In genomic region chr13:109823307-109824031, GRCm38 (mm10) we compare ENCODE assay signal across 8 mouse cellular contexts.
A peak's percentile ranks its signal among the peaks of the same experiment; 100 is the strongest.
DNase-seq lines count a peak whose midpoint lies in the region; ATAC-seq and TF ChIP-seq lines count a peak whose summit lies in the region.

No protein-coding gene starts in this region.

- H3K27ac ChIP-seq in heart, embryonic 16.5 days (ENCODE audit: low read length) = peak overlapping the region; percentile 95

- peak overlapping the region; percentile 63 for H3K4me2 ChIP-seq in heart, embryonic 16.5 days (ENCODE audit: low read depth, low read length)

- TF ChIP-seq CTCF in lung, adult 2 months (IDR thresholded peaks at IDR 0.05; ENCODE audit: insufficient read depth, low read length) = no peak

- peak overlapping the region; percentile 15; the same call in 1 of the 2 replicates for H3K9ac ChIP-seq in heart, embryonic 16.5 days (ENCODE audit: low read length)

- no peaks in the 10 kb centered on the region for H3K27me3 ChIP-seq in heart, embryonic 16.5 days (ENCODE audit: control insufficient read depth, insufficient read depth, low read length)

- peaks cover 22% of the 10 kb centered on the region for H3K4me1 ChIP-seq in heart, embryonic 16.5 days (ENCODE audit: control insufficient read depth, insufficient read depth, low read length)
- peaks cover 10% of the 10 kb centered on the region for H3K4me1 ChIP-seq in lung, adult 2 months (ENCODE audit: control insufficient read depth, insufficient read depth, low read length)

- no peak for TF ChIP-seq POLR2A in lung, adult 2 months (IDR thresholded peaks at IDR 0.05; ENCODE audit: borderline replicate concordance, extremely low read depth, low read depth, low read length)

- H3K4me3 ChIP-seq in heart, embryonic 16.5 days (ENCODE audit: low read length) = no peak overlapping the region
- H3K4me3 ChIP-seq in lung, adult 2 months (replicated peaks; ENCODE audit: extremely low read depth, low read depth, low read length) = no peak overlapping the region

- H3K9me3 ChIP-seq in heart, embryonic 16.5 days (replicated peaks; ENCODE audit: control insufficient read depth, low read length) = no peaks in the 10 kb centered on the region

- no peak for ATAC-seq in heart, embryonic 16.5 days (replicated peaks; ENCODE audit: extremely low read depth, insufficient read depth, low FRiP score)

- 15% methylated on average over 11 of the region's 11 CpGs for WGBS in heart, embryonic 16.5 days
- WGBS in lung, adult 2 months = 23% methylated on average over 11 of the region's 11 CpGs

- no peaks in the 10 kb centered on the region for H3K36me3 ChIP-seq in heart, embryonic 16.5 days (ENCODE audit: control insufficient read depth, insufficient read depth)

- peak; percentile 19 to 34 for DNase-seq in right cerebral cortex, adult 2 months (ENCODE audit: low spot score in 2 of 2)
- no peak for DNase-seq in right cerebral cortex, postnatal 36 days (ENCODE audit: low spot score in 2 of 2)
- peak; percentile 62 for DNase-seq in embryo, embryonic 10.5 days (ENCODE audit: low spot score)
- DNase-seq in kidney, postnatal 14 days = peak; percentile 49
- DNase-seq in lung, adult 2 months = peak; percentile 17
- DNase-seq in retina, postnatal 1 day = peak; percentile 77
- DNase-seq in spleen, postnatal 4 days (ENCODE audit: low spot score in 2 of 2) = no peak

Comparison
In these comparisons a context has a peak if more than half of its experiments do, and no peak if none do; other contexts are left out.
1. DNase-seq: peak in right cerebral cortex, adult 2 months (2 of 2), embryo, embryonic 10.5 days (single experiment), kidney, postnatal 14 days (single experiment), lung, adult 2 months (single experiment) and retina, postnatal 1 day (single experiment); none in right cerebral cortex, postnatal 36 days (0 of 2) and spleen, postnatal 4 days (0 of 2).